Mouse (Mus musculus): ENCODE data around the gene Ikzf2. TPM values are rescaled to one million over a fixed set of nuclear protein-coding genes. Genes with fewer than 3 reads are reported as not detected.
A peak's percentile ranks its signal among the peaks of the same experiment; 100 is the strongest.

Gene Ikzf2
- polyA plus RNA-seq, 1 experiment from 2014 or later: 2.4 TPM

GRCm38 (mm10) chr1:69685049-69685889, 1.8 kb downstream of the Ikzf2 start:
- no peak for TF ChIP-seq EP300 (optimal IDR thresholded peaks at IDR 0.05)
- no peak for TF ChIP-seq CTCF (IDR thresholded peaks at IDR 0.05; ENCODE audit: low read depth)
- peak overlapping the region; percentile 81 for H3K27ac ChIP-seq (replicated peaks)
- 0 out of 2 replicates have a peak, but pooled peaks cover 3% of the 10 kb centered on the region for H3K4me1 ChIP-seq (replicated peaks; ENCODE audit: control insufficient read depth, insufficient read depth)
- H3K36me3 ChIP-seq (ENCODE audit: control insufficient read depth, insufficient read depth, low read length): no peaks in the 10 kb centered on the region
- no peaks in the 10 kb centered on the region for H3K9me3 ChIP-seq (ENCODE audit: control insufficient read depth, low read length)
- ATAC-seq (ENCODE audit: low FRiP score, low TSS enrichment) (no peak), DNase-seq (ENCODE audit: low spot score) (no peak)
- H3K4me2 ChIP-seq (replicated peaks; ENCODE audit: low read depth): peak overlapping the region; percentile 70
- H3K27me3 ChIP-seq (ENCODE audit: control insufficient read depth, insufficient read depth, low read length): no peaks in the 10 kb centered on the region
- 2% methylated on average over 11 of the region's 11 CpGs for WGBS
- peak overlapping the region; percentile 59 for H3K9ac ChIP-seq (ENCODE audit: low read length)
- H3K4me3 ChIP-seq (ENCODE audit: low read depth, low read length): peak overlapping the region; percentile 80

DNA sequence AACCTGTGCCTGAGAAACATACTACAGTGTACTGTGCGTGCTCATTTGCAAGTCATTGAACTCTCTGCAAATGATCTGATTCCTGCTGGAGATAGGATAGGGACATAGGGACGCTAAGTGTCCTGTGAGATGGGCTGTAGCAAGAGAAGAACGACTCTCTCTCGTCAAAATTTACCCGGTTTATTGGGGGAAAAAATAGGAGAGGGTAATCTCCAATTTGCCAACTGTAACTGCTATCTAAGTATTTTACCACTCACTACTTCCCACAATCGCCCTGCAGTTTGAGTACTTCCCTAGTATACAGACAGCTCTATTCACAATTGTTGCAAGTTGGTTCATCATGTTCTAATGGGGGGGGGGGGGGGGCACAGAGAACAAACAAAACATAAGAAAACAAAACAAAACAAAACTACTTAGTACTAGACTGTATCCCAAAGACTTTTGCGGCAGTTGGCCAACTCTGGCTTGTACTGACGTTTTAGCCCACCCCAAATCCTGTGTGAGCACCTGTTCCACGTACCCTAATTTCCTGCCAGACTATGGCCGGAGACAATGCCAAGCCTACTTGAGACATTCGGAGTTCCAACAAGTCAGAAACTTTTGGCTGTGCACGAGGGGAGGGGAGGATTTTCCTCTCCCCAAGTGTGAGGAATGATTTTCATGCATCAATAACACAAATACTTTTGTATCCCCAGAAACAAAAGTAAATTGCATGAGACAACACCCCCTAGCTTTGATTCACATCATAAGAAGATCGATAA, 2.6 kb downstream of the Ikzf2 start:
- Histone ChIP-seq H3K9ac (ENCODE audit: low read length) (peak overlapping the region; percentile 41; the same call in 1 of the 2 replicates), H3K27me3 (ENCODE audit: control insufficient read depth, insufficient read depth, low read length) (no peaks in the 10 kb centered on the region), H3K4me1 (replicated peaks; ENCODE audit: control insufficient read depth, insufficient read depth) (0 out of 2 replicates have a peak, but pooled peaks cover 3% of the 10 kb centered on the region), H3K4me3 (ENCODE audit: low read depth, low read length) (peak overlapping the region; percentile 80), H3K27ac (replicated peaks) (no peak overlapping the region), H3K36me3 (ENCODE audit: control insufficient read depth, insufficient read depth, low read length) (no peaks in the 10 kb centered on the region), H3K9me3 (ENCODE audit: control insufficient read depth, low read length) (no peaks in the 10 kb centered on the region), H3K4me2 (replicated peaks; ENCODE audit: low read depth) (peak overlapping the region; percentile 70)
- no peak for DNase-seq (ENCODE audit: low spot score)
- WGBS: 29% methylated on average over 13 of the region's 13 CpGs
- no peak for ATAC-seq (ENCODE audit: low FRiP score, low TSS enrichment)
- TF ChIP-seq CTCF (IDR thresholded peaks at IDR 0.05; ENCODE audit: low read depth): 0 out of 2 replicates have a peak, but pooled peaks have one; percentile 14
- no peak for TF ChIP-seq EP300 (optimal IDR thresholded peaks at IDR 0.05)

DNA sequence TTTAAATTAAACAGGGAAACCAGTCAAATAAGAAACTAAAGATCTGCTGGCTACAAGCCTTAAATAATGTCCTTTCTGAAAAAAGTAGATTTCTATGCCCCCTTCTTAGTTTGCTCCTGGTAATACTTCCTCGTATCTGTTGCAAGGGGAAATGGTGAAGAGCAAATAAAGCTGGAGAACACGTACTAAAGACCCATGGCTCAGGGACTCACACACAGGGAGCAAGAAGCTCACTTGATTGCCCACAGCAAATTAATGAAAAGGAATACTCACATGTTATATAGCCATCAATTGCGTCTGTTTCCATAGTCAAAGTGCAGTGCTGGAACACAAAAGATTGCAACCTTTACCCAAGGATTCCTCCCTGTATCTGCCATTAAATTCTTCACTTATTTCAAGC, 3.2 kb downstream of the Ikzf2 start:
- DNase-seq (ENCODE audit: low spot score): no peak
- WGBS: 45% methylated on average over 3 of the region's 3 CpGs
- no peak overlapping the region for H3K4me3 ChIP-seq (ENCODE audit: low read depth, low read length)
- ATAC-seq (ENCODE audit: low FRiP score, low TSS enrichment): no peak
- H3K4me1 ChIP-seq (replicated peaks; ENCODE audit: control insufficient read depth, insufficient read depth): 0 out of 2 replicates have a peak, but pooled peaks cover 3% of the 10 kb centered on the region
- H3K36me3 ChIP-seq (ENCODE audit: control insufficient read depth, insufficient read depth, low read length): no peaks in the 10 kb centered on the region
- no peaks in the 10 kb centered on the region for H3K27me3 ChIP-seq (ENCODE audit: control insufficient read depth, insufficient read depth, low read length)
- H3K27ac ChIP-seq (replicated peaks): no peak overlapping the region
- no peaks in the 10 kb centered on the region for H3K9me3 ChIP-seq (ENCODE audit: control insufficient read depth, low read length)
- peak overlapping the region; percentile 4; the same call in 1 of the 2 replicates for H3K9ac ChIP-seq (ENCODE audit: low read length)
- H3K4me2 ChIP-seq (replicated peaks; ENCODE audit: low read depth): peak overlapping the region; percentile 70
- TF ChIP-seq EP300 (optimal IDR thresholded peaks at IDR 0.05) (no peak), CTCF (IDR thresholded peaks at IDR 0.05; ENCODE audit: low read depth) (no peak)

GRCm38 (mm10) chr1:69683058-69683457, 4.0 kb downstream of the Ikzf2 start:
- H3K4me1 ChIP-seq (replicated peaks; ENCODE audit: control insufficient read depth, insufficient read depth): 0 out of 2 replicates have a peak, but pooled peaks cover 3% of the 10 kb centered on the region

GRCm38 (mm10) chr1:69682261-69682660, 4.8 kb downstream of the Ikzf2 start:
- no peak for DNase-seq (ENCODE audit: low spot score)

More at GRCm38 (mm10) chr1:69683058-69683457, 4.0 kb downstream of the Ikzf2 start:
- H3K27me3 ChIP-seq (ENCODE audit: control insufficient read depth, insufficient read depth, low read length): no peaks in the 10 kb centered on the region
- 77% methylated on average over 8 of the region's 8 CpGs for WGBS
- no peak overlapping the region for H3K27ac ChIP-seq (replicated peaks)
- DNase-seq (ENCODE audit: low spot score) (no peak), ATAC-seq (ENCODE audit: low FRiP score, low TSS enrichment) (no peak)
- no peak for TF ChIP-seq EP300 (optimal IDR thresholded peaks at IDR 0.05)
- no peak for TF ChIP-seq CTCF (IDR thresholded peaks at IDR 0.05; ENCODE audit: low read depth)
- no peaks in the 10 kb centered on the region for H3K36me3 ChIP-seq (ENCODE audit: control insufficient read depth, insufficient read depth, low read length)
- H3K4me3 ChIP-seq (ENCODE audit: low read depth, low read length): no peak overlapping the region
- no peaks in the 10 kb centered on the region for H3K9me3 ChIP-seq (ENCODE audit: control insufficient read depth, low read length)
- H3K4me2 ChIP-seq (replicated peaks; ENCODE audit: low read depth): no peak overlapping the region
- H3K9ac ChIP-seq (ENCODE audit: low read length): no peak overlapping the region

More at GRCm38 (mm10) chr1:69682261-69682660, 4.8 kb downstream of the Ikzf2 start:
- Histone ChIP-seq H3K4me3 (ENCODE audit: low read depth, low read length) (no peak overlapping the region), H3K9ac (ENCODE audit: low read length) (no peak overlapping the region), H3K27me3 (ENCODE audit: control insufficient read depth, insufficient read depth, low read length) (no peaks in the 10 kb centered on the region), H3K4me1 (replicated peaks; ENCODE audit: control insufficient read depth, insufficient read depth) (0 out of 2 replicates have a peak, but pooled peaks cover 3% of the 10 kb centered on the region), H3K27ac (replicated peaks) (no peak overlapping the region), H3K36me3 (ENCODE audit: control insufficient read depth, insufficient read depth, low read length) (no peaks in the 10 kb centered on the region), H3K4me2 (replicated peaks; ENCODE audit: low read depth) (no peak overlapping the region), H3K9me3 (ENCODE audit: control insufficient read depth, low read length) (no peaks in the 10 kb centered on the region)
- 47% methylated on average over 3 of the region's 3 CpGs for WGBS
- TF ChIP-seq EP300 (optimal IDR thresholded peaks at IDR 0.05): no peak
- TF ChIP-seq CTCF (IDR thresholded peaks at IDR 0.05; ENCODE audit: low read depth): no peak
- no peak for ATAC-seq (ENCODE audit: low FRiP score, low TSS enrichment)
